Mouse (Mus musculus) lung, embryonic 15.5 days (tissue): ENCODE measurements around the gene Apex1. TPM values are rescaled to one million over a fixed set of nuclear protein-coding genes. Genes with fewer than 3 reads are reported as not detected.

Experiments used
- ATAC-seq: fragments of 200-750 bp; cut with Nextera tagmentation; 2 replicates; pipeline ENCODE4 v1.8.0; 2017; ENCODE audit warnings: moderate number of reproducible peaks, borderline replicate concordance; ENCODE audit not compliant: low FRiP score, low TSS enrichment; ENCODE audit errors: extremely low read depth
- H3K27ac ChIP-seq: fragments of 300-500 bp; sonication (generic); 2 replicates; pipeline ENCODE4 v1.5.1; 2015; ENCODE audit warnings: moderate library complexity, mild to moderate bottlenecking, inconsistent platforms
- H3K27me3 ChIP-seq: fragments of 300-500 bp; sonication (generic); 2 replicates; pipeline ENCODE4 v1.6.1; 2015; ENCODE audit warnings: inconsistent platforms
- H3K36me3 ChIP-seq: fragments of 300-500 bp; sonication (generic); 2 replicates; pipeline ENCODE4 v1.6.1; 2015; ENCODE audit warnings: inconsistent platforms
- H3K4me1 ChIP-seq: fragments of 300-500 bp; sonication (generic); 2 replicates; pipeline ENCODE4 v1.6.1; 2015; ENCODE audit warnings: inconsistent platforms
- H3K4me2 ChIP-seq: fragments of 300-500 bp; sonication (generic); 2 replicates; pipeline ENCODE4 v1.6.1; 2015; ENCODE audit warnings: inconsistent platforms, mild to moderate bottlenecking, moderate library complexity
- H3K4me3 ChIP-seq: fragments of 300-500 bp; sonication (generic); 2 replicates; pipeline ENCODE4 v1.5.1; 2015; ENCODE audit warnings: mild to moderate bottlenecking, inconsistent platforms
- H3K9ac ChIP-seq: fragments of 300-500 bp; sonication (generic); 2 replicates; pipeline ENCODE4 v1.6.1; 2015; ENCODE audit warnings: inconsistent platforms
- H3K9me3 ChIP-seq: fragments of 300-500 bp; sonication (generic); 2 replicates; pipeline ENCODE4 v1.6.1; 2016; ENCODE audit warnings: inconsistent platforms
- WGBS: fragments of 180-500 bp; shearing (Covaris S2); methylation state at CpG from one replicate; pipeline ENCODE4 v1.1.7; 2015; 5-methylcytosine and 5-hydroxymethylcytosine counted together
- polyA plus RNA-seq: library from polyadenylated mRNA; unstranded; fragments of >200 nt; fragmentation: Nextera tagmentation; extraction: Ambion mirVana; gene quantifications from 2 replicates; pipeline ENCODE4 v1.2.1, GENCODE M21; 2015

Apex1 gene
- polyA plus RNA-seq, result 222 and 228 TPM in 2 replicates

GRCm38 (mm10) chr14:50924281-50925064 is at the start of gene Apex1, which contains the start of gene Osgep:
Gene Apex1, plus strand, starts transcription at chr14:50924968.
Gene Osgep, minus strand, starts transcription at chr14:50924893.
- Histone ChIP-seq H3K4me1 (peaks cover 19% of the 10 kb centered on the region), H3K27ac (peak within 1 kb of the TSS; percentile 93), H3K9me3 (no peaks in the 10 kb centered on the region), H3K27me3 (no peaks in the 10 kb centered on the region), H3K4me2 (peak within 1 kb of the TSS; percentile 84), H3K4me3 (peak within 1 kb of the TSS; percentile 86), H3K9ac (peak within 1 kb of the TSS; percentile 87), H3K36me3 (peaks cover 41% of the 10 kb centered on the region)
- under 1% methylated on average over 57 of the region's 57 CpGs for WGBS
- peak; percentile 96 for ATAC-seq

GRCm38 (mm10) chr14:50875175-50875574 is 49.6 kb upstream of the Apex1 start:
- Histone ChIP-seq H3K9me3 (no peaks in the 10 kb centered on the region), H3K9ac (no peak overlapping the region), H3K4me1 (peaks cover 5% of the 10 kb centered on the region; the same call in 1 of the 2 replicates), H3K36me3 (no peaks in the 10 kb centered on the region), H3K27ac (no peak overlapping the region), H3K4me2 (no peak overlapping the region), H3K4me3 (no peak overlapping the region), H3K27me3 (no peaks in the 10 kb centered on the region)
- ATAC-seq, result no peak
- 82% methylated on average over 3 of the region's 3 CpGs for WGBS

- 74% methylated on average over 6 of the region's 6 CpGs for WGBS
- no peaks in the 10 kb centered on the region for H3K36me3 ChIP-seq
Measured at GRCm38 (mm10) chr14:50875591-50876230, 49.1 kb upstream of the Apex1 start.

GRCm38 (mm10) chr14:50876236-50876950 is 48.4 kb upstream of the Apex1 start:
- Histone ChIP-seq H3K9me3 (no peaks in the 10 kb centered on the region), H3K9ac (no peak overlapping the region), H3K4me3 (no peak overlapping the region), H3K4me1 (no peaks in the 10 kb centered on the region), H3K27me3 (no peaks in the 10 kb centered on the region), H3K27ac (no peak overlapping the region), H3K4me2 (no peak overlapping the region), H3K36me3 (no peaks in the 10 kb centered on the region)
- WGBS, result 78% methylated on average over 6 of the region's 6 CpGs
- ATAC-seq, result no peak

More at GRCm38 (mm10) chr14:50875591-50876230, 49.1 kb upstream of the Apex1 start:
- H3K9me3 ChIP-seq, result no peaks in the 10 kb centered on the region
- H3K4me2 ChIP-seq, result no peak overlapping the region
- no peaks in the 10 kb centered on the region for H3K27me3 ChIP-seq
- no peak for ATAC-seq
- no peak overlapping the region for H3K9ac ChIP-seq
- no peak overlapping the region for H3K4me3 ChIP-seq
- peaks cover 2% of the 10 kb centered on the region; the same call in 1 of the 2 replicates for H3K4me1 ChIP-seq
- H3K27ac ChIP-seq, result no peak overlapping the region

- Histone ChIP-seq H3K27me3 (no peaks in the 10 kb centered on the region; the same call in 1 of the 2 replicates), H3K9ac (no peak overlapping the region), H3K27ac (no peak overlapping the region), H3K4me2 (no peak overlapping the region), H3K36me3 (no peaks in the 10 kb centered on the region), H3K4me1 (peaks cover 13% of the 10 kb centered on the region), H3K4me3 (no peak overlapping the region), H3K9me3 (no peaks in the 10 kb centered on the region)
- no peak for ATAC-seq
- WGBS, result 91% methylated on average over 8 of the region's 8 CpGs
Measured at GRCm38 (mm10) chr14:50891621-50892020, 33.1 kb upstream of the Apex1 start.

- Histone ChIP-seq H3K9me3 (no peaks in the 10 kb centered on the region), H3K36me3 (no peaks in the 10 kb centered on the region), H3K9ac (no peak overlapping the region), H3K27ac (no peak overlapping the region), H3K4me3 (no peak overlapping the region), H3K4me2 (no peak overlapping the region), H3K4me1 (peaks cover 17% of the 10 kb centered on the region), H3K27me3 (no peaks in the 10 kb centered on the region; the same call in 1 of the 2 replicates)
- 81% methylated on average over 7 of the region's 7 CpGs for WGBS
- no peak for ATAC-seq
Measured at GRCm38 (mm10) chr14:50892091-50892490, 32.7 kb upstream of the Apex1 start.

- Histone ChIP-seq H3K36me3 (no peaks in the 10 kb centered on the region), H3K27me3 (peaks cover 4% of the 10 kb centered on the region), H3K4me1 (peaks cover 19% of the 10 kb centered on the region), H3K9me3 (no peaks in the 10 kb centered on the region), H3K9ac (no peak overlapping the region), H3K4me3 (no peak overlapping the region), H3K27ac (no peak overlapping the region), H3K4me2 (no peak overlapping the region)
- ATAC-seq, result no peak
- WGBS, result 71% methylated on average over 22 of the region's 22 CpGs
Measured at GRCm38 (mm10) chr14:50892541-50893459, 32.0 kb upstream of the Apex1 start.

- no peak overlapping the region for H3K4me3 ChIP-seq
- H3K27ac ChIP-seq, result no peak overlapping the region
- no peak overlapping the region for H3K4me2 ChIP-seq
- H3K9me3 ChIP-seq, result no peaks in the 10 kb centered on the region
- H3K9ac ChIP-seq, result no peak overlapping the region
- H3K27me3 ChIP-seq, result peaks cover 5% of the 10 kb centered on the region
- H3K36me3 ChIP-seq, result no peaks in the 10 kb centered on the region
- peaks cover 19% of the 10 kb centered on the region for H3K4me1 ChIP-seq
- no peak for ATAC-seq
Measured at GRCm38 (mm10) chr14:50895407-50895806, 29.4 kb upstream of the Apex1 start.

GRCm38 (mm10) chr14:50895985-50896746 is 28.6 kb upstream of the Apex1 start:
- Histone ChIP-seq H3K36me3 (no peaks in the 10 kb centered on the region), H3K4me2 (peak overlapping the region; percentile 70), H3K4me1 (peaks cover 19% of the 10 kb centered on the region), H3K27ac (no peak overlapping the region), H3K9me3 (no peaks in the 10 kb centered on the region), H3K4me3 (peak overlapping the region; percentile 36), H3K9ac (peak overlapping the region; percentile 28), H3K27me3 (peaks cover 5% of the 10 kb centered on the region)
- WGBS, result 12% methylated on average over 19 of the region's 19 CpGs
- ATAC-seq, result peak; percentile 78

- Histone ChIP-seq H3K4me2 (peak overlapping the region; percentile 70), H3K27me3 (peaks cover 5% of the 10 kb centered on the region), H3K27ac (no peak overlapping the region), H3K36me3 (no peaks in the 10 kb centered on the region), H3K4me1 (peaks cover 19% of the 10 kb centered on the region), H3K4me3 (peak overlapping the region; percentile 36), H3K9me3 (no peaks in the 10 kb centered on the region), H3K9ac (peak overlapping the region; percentile 28)
- peak; percentile 32; the same call in 1 of the 2 replicates for ATAC-seq
- 18% methylated on average over 23 of the region's 23 CpGs for WGBS
Measured at GRCm38 (mm10) chr14:50896747-50897373, 27.9 kb upstream of the Apex1 start.
